Mouse (Mus musculus): ENCODE results near the gene Dynlt1f.
"Not testable (repeated sequence)": the region's sequence is repeated elsewhere in the genome, so short reads cannot be mapped to it uniquely, and the experiment has no call there.

DNA sequence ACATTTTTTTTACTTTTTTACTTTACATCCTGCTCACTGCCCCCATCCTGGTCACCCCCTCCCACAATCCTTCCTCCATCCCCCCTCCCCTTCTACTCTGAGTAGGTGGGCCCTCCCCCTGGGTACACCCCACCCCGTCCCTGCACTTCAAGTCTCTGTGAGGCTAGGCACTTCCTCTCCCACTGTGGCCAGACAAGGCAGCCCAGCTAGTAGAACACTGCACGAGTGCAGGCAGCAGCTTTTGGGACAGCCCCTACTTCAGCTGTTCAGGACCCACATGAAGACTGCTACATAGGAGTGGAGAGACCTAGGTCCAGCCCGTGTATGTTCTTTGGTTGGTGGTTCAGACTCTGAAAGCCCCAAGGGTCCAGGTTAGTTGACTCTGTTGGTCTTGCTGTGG lies 7.1 kb upstream of the Dynlt1f start:
- not testable (repeated sequence) for TF ChIP-seq CTCF (conservative IDR thresholded peaks at IDR 0.05; ENCODE audit: low read length); POU5F1 (IDR thresholded peaks at IDR 0.05; ENCODE audit: borderline replicate concordance, low read length)
